In genomic region chr14:74733397-74733796, GRCm38 (mm10) we compare ENCODE assay signal across 8 mouse cellular contexts. TPM values are rescaled to one million over a fixed set of nuclear protein-coding genes. Genes with fewer than 3 reads are reported as not detected.
DNase-seq lines count a peak whose midpoint lies in the region; ATAC-seq and TF ChIP-seq lines count a peak whose summit lies in the region.

No protein-coding gene starts in this region.

- H3K27ac ChIP-seq in heart, embryonic 10.5 days: no peak overlapping the region
- no peak overlapping the region for H3K27ac ChIP-seq in ES-Bruce4 (ENCODE audit: insufficient read depth, low read length)
- no peak overlapping the region for H3K27ac ChIP-seq in liver, postnatal 0 days (ENCODE audit: low read depth)

- DNase-seq in heart, embryonic 10.5 days (ENCODE audit: low spot score): no peak
- DNase-seq in heart, postnatal 4 days: no peak
- DNase-seq in liver, postnatal 0 days: no peak
- DNase-seq in cerebellum, postnatal 36 days: no peak
- no peak for DNase-seq in right cerebral cortex, adult 18-20 months
- no peak for DNase-seq in gastrocnemius, adult 18-20 months (ENCODE audit: low spot score)

- TF ChIP-seq EP300 in ES-Bruce4 (IDR thresholded peaks at IDR 0.05; ENCODE audit: insufficient read depth, low read depth, low read length): no peak
- TF ChIP-seq EP300 in liver, postnatal 0 days (IDR thresholded peaks at IDR 0.05; ENCODE audit: low read depth): no peak

- ATAC-seq in granulocyte monocyte progenitor cell, adult 5-6 weeks (replicated peaks; ENCODE audit: poor library complexity, severe bottlenecking): peak; percentile 10; the same call in 1 of the 2 replicates
- no peak for ATAC-seq in liver, postnatal 0 days

- no peak for TF ChIP-seq POLR2A in ES-Bruce4 (IDR thresholded peaks at IDR 0.05; ENCODE audit: insufficient read depth, low read length)

- WGBS in heart, embryonic 10.5 days: 74% methylated on average over 2 of the region's 2 CpGs
- 61% methylated on average over 2 of the region's 2 CpGs for WGBS in liver, postnatal 0 days (ENCODE audit: insufficient replicate concordance)

- TF ChIP-seq CTCF in ES-Bruce4 (IDR thresholded peaks at IDR 0.05; ENCODE audit: low read depth, low read length): no peak
- TF ChIP-seq CTCF in liver, postnatal 0 days (IDR thresholded peaks at IDR 0.05; ENCODE audit: low read depth): no peak

- peak overlapping the region; percentile 83; the same call in 1 of the 2 replicates for H3K9ac ChIP-seq in ES-Bruce4 (ENCODE audit: low read depth, poor library complexity, severe bottlenecking)
- H3K9ac ChIP-seq in liver, postnatal 0 days (replicated peaks): peak overlapping the region; percentile 79; the same call in 1 of the 2 replicates

- peaks cover 25% of the 10 kb centered on the region for H3K36me3 ChIP-seq in heart, embryonic 10.5 days
- peaks cover 5% of the 10 kb centered on the region; the same call in 1 of the 2 replicates for H3K36me3 ChIP-seq in ES-Bruce4 (ENCODE audit: control insufficient read depth, insufficient read depth, low read length, poor library complexity, severe bottlenecking)
- peaks cover 15% of the 10 kb centered on the region for H3K36me3 ChIP-seq in liver, postnatal 0 days (replicated peaks; ENCODE audit: insufficient read depth, low read length)

- H3K4me3 ChIP-seq in heart, embryonic 10.5 days: peak overlapping the region; percentile 86; the same call in 1 of the 2 replicates
- no peak overlapping the region for H3K4me3 ChIP-seq in ES-Bruce4 (ENCODE audit: low read depth, low read length)
- H3K4me3 ChIP-seq in liver, postnatal 0 days (ENCODE audit: low read depth, low read length): peak overlapping the region; percentile 78

- H3K27me3 ChIP-seq in heart, embryonic 10.5 days (ENCODE audit: insufficient read depth, poor library complexity, severe bottlenecking): no peaks in the 10 kb centered on the region
- no peaks in the 10 kb centered on the region for H3K27me3 ChIP-seq in ES-Bruce4 (ENCODE audit: control insufficient read depth, insufficient read depth, low read length, poor library complexity, severe bottlenecking)
- no peaks in the 10 kb centered on the region for H3K27me3 ChIP-seq in liver, postnatal 0 days (ENCODE audit: insufficient read depth, low read length)

- H3K4me2 ChIP-seq in liver, postnatal 0 days (ENCODE audit: low read depth, low read length): peak overlapping the region; percentile 79

- no peaks in the 10 kb centered on the region for H3K9me3 ChIP-seq in heart, embryonic 10.5 days
- no peaks in the 10 kb centered on the region for H3K9me3 ChIP-seq in ES-Bruce4 (replicated peaks; ENCODE audit: control insufficient read depth, insufficient read depth, low read length, poor library complexity, severe bottlenecking)
- no peaks in the 10 kb centered on the region for H3K9me3 ChIP-seq in liver, postnatal 0 days (ENCODE audit: low read length)

- H3K4me1 ChIP-seq in heart, embryonic 10.5 days: peaks cover 10% of the 10 kb centered on the region
- no peaks in the 10 kb centered on the region for H3K4me1 ChIP-seq in ES-Bruce4 (ENCODE audit: control insufficient read depth, insufficient read depth, low read length)
- peaks cover 11% of the 10 kb centered on the region for H3K4me1 ChIP-seq in liver, postnatal 0 days (ENCODE audit: insufficient read depth)

RNA-seq across cellular contexts. Expression of gene Esd, which starts 1.3 kb away (rescaled TPM):
- polyA plus RNA-seq in heart, embryonic 10.5 days (2016; fragmentation: Nextera tagmentation; extraction: Ambion mirVana): 261 and 265 TPM in 2 replicates
- total RNA-seq in heart, postnatal 4 days (2021): 100 to 1,000 TPM; 152 to 155 TPM
- polyA plus RNA-seq in ES-Bruce4 (2011; ENCODE audit: insufficient read depth, insufficient read length, low read depth, missing spikeins): 202 and 217 TPM in 2 replicates
- total RNA-seq in granulocyte monocyte progenitor cell, adult 5-6 weeks (2014; fragmentation: Nextera tagmentation): 154 and 158 TPM in 2 replicates
- 231 and 250 TPM in 2 replicates for total RNA-seq in granulocyte monocyte progenitor cell, adult 5-6 weeks (2017)
- polyA plus RNA-seq in liver, postnatal 0 days (2015; fragmentation: Nextera tagmentation; extraction: Ambion mirVana): 270 and 275 TPM in 2 replicates
- total RNA-seq in gastrocnemius, adult 18-20 months (2021): 10 to 100 TPM; 65.0 to 66.1 TPM
